Mouse (Mus musculus): Measurements from ENCODE around the gene Anapc16. TPM values are rescaled to one million over a fixed set of nuclear protein-coding genes. Genes with fewer than 3 reads are reported as not detected.
A peak's percentile ranks its signal among the peaks of the same experiment; 100 is the strongest.

Gene Anapc16
- total RNA-seq, 2 experiments from 2014 or later = 45.0 to 46.0 TPM

GRCm38 (mm10) chr10:59974191-59974664 is 28.7 kb downstream of the Anapc16 start:
- intact Hi-C loops (cut with DNase I) = no loop called here

DNA sequence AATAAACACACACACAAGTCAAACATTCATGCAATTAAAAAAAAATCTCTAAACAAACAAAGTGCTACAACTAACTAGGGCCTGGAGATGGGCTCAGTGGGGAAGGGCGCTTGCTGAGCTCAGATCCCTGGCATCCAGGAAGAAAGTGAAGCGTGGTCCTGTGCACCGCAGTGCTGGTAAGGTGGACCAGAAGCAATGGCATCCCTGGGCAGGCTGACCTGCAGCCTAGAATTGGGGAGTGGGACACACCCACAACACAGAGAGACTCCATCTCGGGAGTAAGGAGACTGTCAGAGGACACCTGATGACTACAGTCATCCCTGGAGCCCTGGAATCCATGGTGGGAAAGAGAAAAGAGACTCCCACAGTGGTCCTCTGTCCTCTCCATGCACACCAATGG is 29.5 kb downstream of the Anapc16 start:
- intact Hi-C loops (cut with DNase I) = loop anchor here (2.0 kb wide), 1 partner anchor 21 kb away; no protein-coding TSS in a partner anchor
- DNase-seq = no peak

More at GRCm38 (mm10) chr10:59974191-59974664, 28.7 kb downstream of the Anapc16 start:
- DNase-seq = peak in 1 of 2 experiments; percentile 76

DNA sequence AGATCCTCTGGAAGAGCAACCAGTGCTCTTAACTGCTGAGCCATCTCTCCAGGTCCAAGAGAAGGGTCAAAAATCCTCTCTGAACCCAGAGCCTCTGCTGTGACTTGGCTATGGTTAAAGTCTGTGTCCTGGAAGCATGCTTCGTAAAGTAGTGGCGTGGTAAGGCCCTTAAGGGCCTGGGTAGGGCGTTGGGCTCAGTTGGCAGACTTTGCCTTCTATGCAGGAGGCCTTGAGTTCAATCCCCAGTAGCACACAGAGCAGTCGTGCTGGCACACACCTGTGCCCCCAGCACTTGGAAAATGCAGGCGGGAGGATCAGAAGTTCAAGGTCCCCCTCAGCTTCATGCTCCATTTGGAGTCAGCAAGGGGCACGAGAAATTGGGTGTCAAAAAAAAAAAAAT is 29.9 kb downstream of the Anapc16 start:
- DNase-seq = no peak
- intact Hi-C loops (cut with DNase I) = loop anchor here (2.0 kb wide), 1 partner anchor 20 kb away; no protein-coding TSS in a partner anchor

DNA sequence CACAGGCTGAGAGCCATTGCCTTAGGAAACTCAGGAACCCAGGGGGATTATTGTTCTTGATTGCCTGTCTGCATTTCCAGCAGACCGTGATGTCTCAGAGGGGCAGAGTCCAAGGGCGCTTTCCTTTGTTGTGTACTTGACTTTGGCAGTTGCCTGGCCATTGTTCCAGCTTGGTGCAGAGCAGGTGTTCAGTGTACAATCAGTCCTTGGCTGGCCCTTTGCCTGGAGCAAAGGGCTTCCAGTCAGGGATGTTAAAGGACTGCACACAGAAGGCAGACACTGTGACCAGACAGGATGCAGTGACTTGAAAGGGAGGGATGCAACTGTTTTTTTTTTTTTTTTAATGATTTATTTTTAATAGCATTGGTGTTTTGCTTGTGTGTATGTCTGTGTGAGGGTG is 30.4 kb downstream of the Anapc16 start:
- intact Hi-C loops (cut with DNase I) = loop anchor here (2.0 kb wide), 1 partner anchor 20 kb away; no protein-coding TSS in a partner anchor
- no peak for DNase-seq

DNA sequence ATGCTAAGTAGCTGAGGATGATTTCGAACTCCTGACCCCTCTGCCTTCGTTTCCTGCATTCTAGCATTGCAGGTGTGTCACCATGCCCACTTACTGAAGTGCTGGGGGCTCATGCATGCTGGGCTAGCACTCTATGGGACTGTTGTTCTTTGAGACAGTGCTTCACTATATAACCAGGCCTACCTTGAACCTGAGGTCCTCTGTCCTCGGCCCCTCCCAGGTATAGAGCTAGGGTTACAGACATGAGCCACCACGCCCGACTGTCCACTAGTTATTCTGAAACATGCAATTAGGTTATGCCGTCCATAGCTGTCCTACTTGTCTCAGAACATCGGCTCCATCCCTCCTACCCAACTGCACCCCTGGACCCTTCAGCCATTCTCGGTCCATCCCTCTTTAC is 31.1 kb downstream of the Anapc16 start:
- DNase-seq = no peak
- intact Hi-C loops (cut with DNase I) = loop anchor here (2.0 kb wide), 1 partner anchor 19 kb away; no protein-coding TSS in a partner anchor

DNA sequence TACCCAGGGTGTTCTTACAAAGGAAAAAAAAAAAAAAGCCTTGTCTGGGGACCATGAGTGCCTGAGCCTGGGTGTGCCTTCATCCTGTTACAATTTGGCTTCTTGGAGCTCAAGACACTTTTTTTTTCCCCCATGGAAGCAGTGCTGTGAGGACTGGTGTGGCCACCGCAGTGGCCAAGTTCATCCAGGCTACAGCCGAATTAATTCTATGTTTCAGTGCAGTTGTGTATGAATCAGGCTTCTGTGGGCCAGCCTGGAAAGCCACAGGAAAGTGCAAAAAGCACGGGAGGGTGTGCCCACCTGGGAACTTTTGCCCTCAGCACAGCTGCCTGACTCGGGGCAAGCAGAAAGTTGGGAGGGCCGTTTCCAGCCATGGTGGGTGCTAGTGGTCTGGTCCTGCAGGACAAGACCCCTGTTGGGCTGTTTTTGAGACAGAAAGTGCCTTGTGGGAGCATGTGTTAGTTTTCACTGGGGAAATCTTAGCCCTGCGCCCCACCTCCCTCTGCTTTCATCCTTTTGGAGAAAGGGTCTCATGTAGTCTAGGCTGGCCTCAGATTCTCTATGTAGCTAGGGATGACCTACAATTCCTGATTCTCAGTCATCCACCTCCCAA is 32.4 kb downstream of the Anapc16 start:
- no peak for DNase-seq
- intact Hi-C loops (cut with DNase I) = no loop called here

- DNase-seq = peak; percentile 72 to 85
- intact Hi-C loops (cut with DNase I) = no loop called here
Observed at GRCm38 (mm10) chr10:59969821-59970449, 33.0 kb downstream of the Anapc16 start.

DNA sequence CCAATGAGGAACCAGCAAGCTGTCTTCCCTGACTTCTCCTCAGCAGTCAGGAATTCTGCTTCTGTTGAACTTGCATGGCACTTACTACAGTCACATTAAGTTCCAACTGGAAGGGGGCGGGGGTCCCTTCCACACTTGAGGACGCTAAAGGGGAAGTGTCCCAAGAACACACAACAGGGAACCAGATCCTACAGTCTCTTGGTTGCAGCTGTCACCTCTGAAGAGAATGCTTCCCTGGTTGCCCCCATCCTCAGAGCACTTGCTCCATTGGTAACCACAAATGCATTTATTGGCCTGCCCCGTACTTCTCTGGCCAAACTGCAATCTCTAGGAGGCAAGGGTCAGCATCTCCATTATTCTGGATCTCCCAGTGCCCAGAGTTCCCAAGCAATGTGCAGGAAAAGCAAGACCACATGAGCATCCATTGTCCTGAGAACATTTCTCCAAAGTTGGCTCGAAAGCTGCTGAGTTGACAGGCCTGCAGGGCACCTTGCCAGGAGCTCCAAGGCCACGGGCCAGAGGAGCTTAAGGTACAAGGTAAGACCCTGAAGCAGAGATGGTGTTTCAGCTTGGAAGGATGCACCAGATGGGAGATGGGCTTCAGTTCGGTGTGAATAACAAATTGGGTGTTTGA is 35.5 kb downstream of the Anapc16 start:
- DNase-seq = no peak
- intact Hi-C loops (cut with DNase I) = no loop called here

- intact Hi-C loops (cut with DNase I) = no loop called here
- no peak for DNase-seq
Observed at GRCm38 (mm10) chr10:59966743-59967142, 36.2 kb downstream of the Anapc16 start.

GRCm38 (mm10) chr10:59965788-59966187 is 37.1 kb downstream of the Anapc16 start:
- DNase-seq = no peak
- intact Hi-C loops (cut with DNase I) = no loop called here

- no peak for DNase-seq
- intact Hi-C loops (cut with DNase I) = no loop called here
Observed at GRCm38 (mm10) chr10:59965362-59965695, 37.6 kb downstream of the Anapc16 start.

- intact Hi-C loops (cut with DNase I) = no loop called here
- no peak for DNase-seq
Observed at GRCm38 (mm10) chr10:59964504-59965361, 38.2 kb downstream of the Anapc16 start.

DNA sequence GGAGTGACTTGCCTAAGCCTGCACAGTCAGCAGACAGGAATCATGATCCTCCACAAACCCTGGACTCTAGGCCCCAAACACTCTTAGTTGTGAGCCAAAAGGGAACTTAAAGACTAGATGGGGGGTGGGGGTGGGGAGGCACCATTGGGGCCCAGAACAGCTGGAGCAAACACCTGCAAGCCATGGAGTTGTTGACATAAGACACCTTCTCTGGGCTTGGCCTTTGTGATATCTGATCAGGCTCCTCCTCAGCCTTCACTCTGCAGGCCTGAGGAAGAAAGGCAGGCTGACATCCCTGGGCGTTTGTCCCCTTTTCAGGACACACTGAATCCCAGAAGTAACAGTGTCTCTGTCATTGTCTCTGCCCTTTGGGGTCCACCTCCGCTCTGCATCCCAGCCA is 39.3 kb downstream of the Anapc16 start:
- intact Hi-C loops (cut with DNase I) = no loop called here
- DNase-seq = no peak

DNA sequence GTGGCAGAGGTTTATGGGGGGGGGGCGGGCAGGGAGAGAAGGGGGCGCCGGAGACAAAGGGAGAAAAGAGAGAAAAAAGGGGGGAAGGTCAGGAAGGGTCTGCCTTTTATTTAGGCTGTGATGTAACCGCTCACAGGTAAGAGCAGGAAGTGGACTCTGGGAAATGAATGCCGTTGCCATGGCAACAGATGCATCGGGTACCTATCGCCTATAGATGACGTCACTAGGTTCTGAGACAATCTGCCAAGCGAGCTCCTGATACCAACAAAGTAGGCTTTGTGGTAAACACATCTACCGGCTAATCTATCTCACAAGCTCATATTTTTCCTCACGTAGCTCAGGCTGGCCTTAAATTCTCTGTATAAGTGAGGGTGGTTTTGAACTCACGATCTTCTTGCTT is 43.4 kb downstream of the Anapc16 start:
- intact Hi-C loops (cut with DNase I) = no loop called here
- DNase-seq = no peak

DNA sequence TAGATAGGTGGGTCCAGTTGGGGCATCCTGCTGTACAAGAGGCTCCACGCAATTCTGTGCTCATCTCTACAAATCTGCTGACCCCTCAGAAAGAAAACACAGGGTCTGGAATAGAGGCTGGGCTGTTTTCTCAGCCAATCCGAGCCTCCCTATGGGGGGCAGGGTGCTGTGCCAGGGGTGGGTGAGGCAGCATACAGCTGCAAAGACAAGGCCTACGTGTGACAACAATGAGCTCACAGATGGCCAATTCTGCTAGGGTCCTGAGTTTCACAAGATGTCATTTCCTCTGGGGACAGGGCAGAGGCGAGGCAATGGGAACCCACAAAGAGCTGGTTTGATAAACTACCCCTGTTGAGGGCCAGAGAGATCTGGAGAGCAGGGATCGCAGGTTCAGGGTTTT is 44.5 kb downstream of the Anapc16 start:
- intact Hi-C loops (cut with DNase I) = no loop called here
- no peak for DNase-seq

GRCm38 (mm10) chr10:59957171-59958149 is 45.5 kb downstream of the Anapc16 start:
- intact Hi-C loops (cut with DNase I) = no loop called here
- peak in 1 of 2 experiments; percentile 60 for DNase-seq

- no peak for DNase-seq
- intact Hi-C loops (cut with DNase I) = no loop called here
Observed at GRCm38 (mm10) chr10:59956681-59957080, 46.3 kb downstream of the Anapc16 start.

- DNase-seq = no peak
- intact Hi-C loops (cut with DNase I) = loop anchor here (2.0 to 5.0 kb wide), 2 partner anchors 19 to 36 kb away; no protein-coding TSS in a partner anchor
Observed at GRCm38 (mm10) chr10:59953564-59954039, 49.3 kb downstream of the Anapc16 start.

Data from gastrocnemius, postnatal 36 days (tissue).